Mouse (Mus musculus) heart, adult 18-20 months (tissue): ENCODE data around the gene Inca1. TPM values are rescaled to one million over a fixed set of nuclear protein-coding genes. Genes with fewer than 3 reads are reported as not detected.

Experiments used
- microRNA-seq, 2 experiments: library from miRNA; unstranded; fragments of <30 nt; microRNA quantifications; one replicate each; pipeline ENCODE4 v1.2.0; 2022
- total RNA-seq, 2 experiments: library from RNA; stranded (reverse); gene quantifications; 2 replicates each; pipeline ENCODE4 v1.2.3; 2021

The Inca1 gene
- total RNA-seq, 2 experiments from 2014 or later, result 6.1 to 7.7 TPM

Small RNAs within 50 kb of the gene (microRNA-seq; reads per million reads assigned to microRNA genes)
- gene Mir6925, result 1.1 to 1.4 reads per million in 2 experiments

Other genes with a start within 250 kb of the Inca1 start
- gene Med11, start 248.2 kb downstream of the Inca1 start, total RNA-seq, result 1 to 10 TPM; 7.5 to 8.2 TPM
- 1 to 10 TPM; 1.7 to 2.8 TPM for gene Zmynd15, start 240.7 kb downstream of the Inca1 start, total RNA-seq
- 1 to 10 TPM; 8.3 to 9.9 TPM for gene Cxcl16, start 240.2 kb downstream of the Inca1 start, total RNA-seq
- gene Tm4sf5, start 194.9 kb downstream of the Inca1 start, total RNA-seq, result 1 to 10 TPM; 1.4 to 2.4 TPM
- not detected for gene Vmo1, start 185.5 kb downstream of the Inca1 start, total RNA-seq
- not detected for gene Gltpd2, start 181.0 kb downstream of the Inca1 start, total RNA-seq
- gene Psmb6, start 174.8 kb downstream of the Inca1 start, total RNA-seq, result 100 to 1,000 TPM; 226 to 256 TPM
- gene Gm40193, start 167.2 kb downstream of the Inca1 start, total RNA-seq, result not detected
- 1 to 10 TPM; 5.9 to 6.1 TPM for gene Pld2, start 160.1 kb downstream of the Inca1 start, total RNA-seq
- 10 to 100 TPM; 41.3 to 48.0 TPM for gene Mink1, start 137.3 kb downstream of the Inca1 start, total RNA-seq
- gene 4930544D05Rik, start 84.3 kb downstream of the Inca1 start, total RNA-seq, result not detected
- not detected for gene Chrne, start 80.9 kb downstream of the Inca1 start, total RNA-seq
- gene Gp1ba, start 61.0 kb downstream of the Inca1 start, total RNA-seq, result under 1 TPM; 0.21 to 0.35 TPM
- 10 to 100 TPM; 51.4 to 63.0 TPM for gene Rnf167, start 52.9 kb downstream of the Inca1 start, total RNA-seq
- gene Slc25a11, start 52.7 kb downstream of the Inca1 start, total RNA-seq, result 100 to 1,000 TPM; 619 to 711 TPM
- gene Pfn1, start 45.5 kb downstream of the Inca1 start, total RNA-seq, result 100 to 1,000 TPM; 303 to 305 TPM
- 1,000 to 10,000 TPM; 1,596 to 1,839 TPM for gene Eno3, start 43.0 kb downstream of the Inca1 start, total RNA-seq
- 10 to 100 TPM; 89.3 to 93.9 TPM for gene Spag7, start 30.7 kb downstream of the Inca1 start, total RNA-seq
- 10 to 100 TPM; 34.0 to 36.9 TPM for gene Camta2, start 12.1 kb downstream of the Inca1 start, total RNA-seq
- 100 to 1,000 TPM; 469 to 485 TPM for gene Kif1c, start 393 bp upstream of the Inca1 start, total RNA-seq
- 1 to 10 TPM; 7.5 to 7.7 TPM for gene Zfp3, start 64.1 kb upstream of the Inca1 start, total RNA-seq
- gene Scimp, start 112.4 kb upstream of the Inca1 start, total RNA-seq, result 1 to 10 TPM in 1 of 2 experiments, under 1 TPM in 1; 0.42 to 1.1 TPM
- 10 to 100 TPM; 37.6 to 39.0 TPM for gene Rabep1, start 144.6 kb upstream of the Inca1 start, total RNA-seq